Mouse (Mus musculus): ENCODE measurements around the gene Itgae. TPM values are rescaled to one million over a fixed set of nuclear protein-coding genes. Genes with fewer than 3 reads are reported as not detected.
A peak's percentile ranks its signal among the peaks of the same experiment; 100 is the strongest.

The Itgae gene
- polyA plus RNA-seq, 1 experiment from 2014 or later = 0.30 TPM

- Histone ChIP-seq H3K9ac (ENCODE audit: low read depth, low read length) (peak overlapping the region; percentile 66), H3K36me3 (ENCODE audit: control insufficient read depth, insufficient read depth) (peaks cover 4% of the 10 kb centered on the region; the same call in 1 of the 2 replicates), H3K4me3 (ENCODE audit: low read depth, low read length) (peak overlapping the region; percentile 94), H3K4me2 (replicated peaks; ENCODE audit: low read depth) (peak overlapping the region; percentile 87), H3K27ac (ENCODE audit: low read depth, low read length) (peak overlapping the region; percentile 24; the same call in 1 of the 2 replicates), H3K4me1 (replicated peaks; ENCODE audit: control insufficient read depth, insufficient read depth, low read length) (0 out of 2 replicates have a peak, but pooled peaks cover 3% of the 10 kb centered on the region), H3K9me3 (ENCODE audit: control insufficient read depth) (no peaks in the 10 kb centered on the region), H3K27me3 (replicated peaks; ENCODE audit: control insufficient read depth, insufficient read depth, low read length) (no peaks in the 10 kb centered on the region)
- no peak for TF ChIP-seq CTCF (IDR thresholded peaks at IDR 0.05; ENCODE audit: low read depth)
- peak; percentile 5; the same call in 1 of the 2 replicates for ATAC-seq
- WGBS = 10% methylated on average over 11 of the region's 11 CpGs
These were observed 46.7 kb downstream of the Itgae start for GRCm38 (mm10) chr11:73137116-73137515.

- H3K4me1 ChIP-seq (replicated peaks; ENCODE audit: control insufficient read depth, insufficient read depth, low read length) = 0 out of 2 replicates have a peak, but pooled peaks cover 3% of the 10 kb centered on the region
- no peaks in the 10 kb centered on the region for H3K9me3 ChIP-seq (ENCODE audit: control insufficient read depth)
- H3K36me3 ChIP-seq (ENCODE audit: control insufficient read depth, insufficient read depth) = peaks cover 1% of the 10 kb centered on the region; the same call in 1 of the 2 replicates
- peak within 1 kb of the TSS; percentile 94 for H3K4me3 ChIP-seq (ENCODE audit: low read depth, low read length)
- H3K9ac ChIP-seq (ENCODE audit: low read depth, low read length) = peak within 1 kb of the TSS; percentile 66
- TF ChIP-seq CTCF (IDR thresholded peaks at IDR 0.05; ENCODE audit: low read depth) = peak; percentile 98
- WGBS = under 1% methylated on average over 84 of the region's 84 CpGs
- peak; percentile 80 for ATAC-seq
- H3K27me3 ChIP-seq (replicated peaks; ENCODE audit: control insufficient read depth, insufficient read depth, low read length) = no peaks in the 10 kb centered on the region
- peak within 1 kb of the TSS; percentile 24; the same call in 1 of the 2 replicates for H3K27ac ChIP-seq (ENCODE audit: low read depth, low read length)
- H3K4me2 ChIP-seq (replicated peaks; ENCODE audit: low read depth) = peak within 1 kb of the TSS; percentile 87
These were observed 47.5 kb downstream of the Itgae start, which contains the start of gene Haspin for GRCm38 (mm10) chr11:73137591-73138501. Gene Haspin (minus strand): TSS chr11:73138294.

GRCm38 (mm10) chr11:73144261-73144681 lies 53.9 kb downstream of the Itgae start:
- H3K9me3 ChIP-seq (ENCODE audit: control insufficient read depth) = no peaks in the 10 kb centered on the region
- TF ChIP-seq CTCF (IDR thresholded peaks at IDR 0.05; ENCODE audit: low read depth) = no peak
- H3K4me2 ChIP-seq (replicated peaks; ENCODE audit: low read depth) = no peak overlapping the region
- ATAC-seq = no peak
- H3K4me1 ChIP-seq (replicated peaks; ENCODE audit: control insufficient read depth, insufficient read depth, low read length) = no peaks in the 10 kb centered on the region
- H3K27ac ChIP-seq (ENCODE audit: low read depth, low read length) = no peak overlapping the region
- WGBS = 55% methylated on average over 1 of the region's 1 CpGs
- no peak overlapping the region for H3K4me3 ChIP-seq (ENCODE audit: low read depth, low read length)
- no peaks in the 10 kb centered on the region for H3K27me3 ChIP-seq (replicated peaks; ENCODE audit: control insufficient read depth, insufficient read depth, low read length)
- no peak overlapping the region for H3K9ac ChIP-seq (ENCODE audit: low read depth, low read length)
- H3K36me3 ChIP-seq (ENCODE audit: control insufficient read depth, insufficient read depth) = no peaks in the 10 kb centered on the region

- no peak for TF ChIP-seq CTCF (IDR thresholded peaks at IDR 0.05; ENCODE audit: low read depth)
- Histone ChIP-seq H3K9ac (ENCODE audit: low read depth, low read length) (no peak overlapping the region), H3K27me3 (replicated peaks; ENCODE audit: control insufficient read depth, insufficient read depth, low read length) (no peaks in the 10 kb centered on the region), H3K27ac (ENCODE audit: low read depth, low read length) (no peak overlapping the region), H3K4me2 (replicated peaks; ENCODE audit: low read depth) (no peak overlapping the region), H3K4me3 (ENCODE audit: low read depth, low read length) (no peak overlapping the region), H3K36me3 (ENCODE audit: control insufficient read depth, insufficient read depth) (no peaks in the 10 kb centered on the region), H3K4me1 (replicated peaks; ENCODE audit: control insufficient read depth, insufficient read depth, low read length) (no peaks in the 10 kb centered on the region), H3K9me3 (ENCODE audit: control insufficient read depth) (no peaks in the 10 kb centered on the region)
- 62% methylated on average over 11 of the region's 11 CpGs for WGBS
- ATAC-seq = no peak
These were observed 55.9 kb downstream of the Itgae start for GRCm38 (mm10) chr11:73146026-73146974.

GRCm38 (mm10) chr11:73146975-73147365 lies 56.6 kb downstream of the Itgae start:
- H3K27ac ChIP-seq (ENCODE audit: low read depth, low read length) = no peak overlapping the region
- 64% methylated on average over 7 of the region's 7 CpGs for WGBS
- H3K4me2 ChIP-seq (replicated peaks; ENCODE audit: low read depth) = no peak overlapping the region
- no peaks in the 10 kb centered on the region for H3K27me3 ChIP-seq (replicated peaks; ENCODE audit: control insufficient read depth, insufficient read depth, low read length)
- no peak for TF ChIP-seq CTCF (IDR thresholded peaks at IDR 0.05; ENCODE audit: low read depth)
- no peak overlapping the region for H3K4me3 ChIP-seq (ENCODE audit: low read depth, low read length)
- no peak for ATAC-seq
- H3K9me3 ChIP-seq (ENCODE audit: control insufficient read depth) = no peaks in the 10 kb centered on the region
- no peak overlapping the region for H3K9ac ChIP-seq (ENCODE audit: low read depth, low read length)
- H3K4me1 ChIP-seq (replicated peaks; ENCODE audit: control insufficient read depth, insufficient read depth, low read length) = no peaks in the 10 kb centered on the region
- no peaks in the 10 kb centered on the region for H3K36me3 ChIP-seq (ENCODE audit: control insufficient read depth, insufficient read depth)

Data from intestine, postnatal 0 days (tissue).